Mouse (Mus musculus): ENCODE results near the gene Ccl3. TPM values are rescaled to one million over a fixed set of nuclear protein-coding genes. Genes with fewer than 3 reads are reported as not detected.

Ccl3 gene
- polyA plus RNA-seq, 1 experiment from 2014 or later, result not detected

- no peak for ATAC-seq (ENCODE audit: insufficient number of reproducible peaks, insufficient read depth, low FRiP score, low TSS enrichment, low read depth)
- Histone ChIP-seq H3K27me3 (no peaks in the 10 kb centered on the region), H3K4me1 (replicated peaks) (no peaks in the 10 kb centered on the region), H3K9ac (replicated peaks) (no peak overlapping the region), H3K36me3 (no peaks in the 10 kb centered on the region), H3K4me3 (replicated peaks) (no peak overlapping the region), H3K4me2 (no peak overlapping the region), H3K9me3 (no peaks in the 10 kb centered on the region), H3K27ac (no peak overlapping the region)
- WGBS, result 89% methylated on average over 3 of the region's 3 CpGs
Observed at GRCm38 (mm10) chr11:83623586-83623985, 25.6 kb downstream of the Ccl3 start.

- Histone ChIP-seq H3K9ac (replicated peaks) (no peak overlapping the region), H3K4me1 (replicated peaks) (no peaks in the 10 kb centered on the region), H3K36me3 (no peaks in the 10 kb centered on the region), H3K4me3 (replicated peaks) (no peak overlapping the region), H3K27me3 (no peaks in the 10 kb centered on the region), H3K9me3 (no peaks in the 10 kb centered on the region), H3K27ac (no peak overlapping the region), H3K4me2 (no peak overlapping the region)
- no peak for ATAC-seq (ENCODE audit: insufficient number of reproducible peaks, insufficient read depth, low FRiP score, low TSS enrichment, low read depth)
- WGBS, result 93% methylated on average over 1 of the region's 1 CpGs
Observed at GRCm38 (mm10) chr11:83619037-83619436, 30.1 kb downstream of the Ccl3 start.

GRCm38 (mm10) chr11:83618238-83618637 lies 30.9 kb downstream of the Ccl3 start:
- Histone ChIP-seq H3K27ac (no peak overlapping the region), H3K4me2 (no peak overlapping the region), H3K36me3 (no peaks in the 10 kb centered on the region), H3K4me3 (replicated peaks) (no peak overlapping the region), H3K27me3 (no peaks in the 10 kb centered on the region), H3K9me3 (no peaks in the 10 kb centered on the region), H3K4me1 (replicated peaks) (no peaks in the 10 kb centered on the region), H3K9ac (replicated peaks) (no peak overlapping the region)
- no peak for ATAC-seq (ENCODE audit: insufficient number of reproducible peaks, insufficient read depth, low FRiP score, low TSS enrichment, low read depth)
- 75% methylated on average over 5 of the region's 5 CpGs for WGBS

GRCm38 (mm10) chr11:83616586-83616985 lies 32.6 kb downstream of the Ccl3 start:
- Histone ChIP-seq H3K27ac (no peak overlapping the region), H3K4me1 (replicated peaks) (no peaks in the 10 kb centered on the region), H3K36me3 (no peaks in the 10 kb centered on the region), H3K4me3 (replicated peaks) (no peak overlapping the region), H3K9me3 (no peaks in the 10 kb centered on the region), H3K4me2 (no peak overlapping the region), H3K9ac (replicated peaks) (no peak overlapping the region), H3K27me3 (no peaks in the 10 kb centered on the region)
- no peak for ATAC-seq (ENCODE audit: insufficient number of reproducible peaks, insufficient read depth, low FRiP score, low TSS enrichment, low read depth)
- 84% methylated on average over 1 of the region's 1 CpGs for WGBS

- no peak for ATAC-seq (ENCODE audit: insufficient number of reproducible peaks, insufficient read depth, low FRiP score, low TSS enrichment, low read depth)
- H3K4me2 ChIP-seq, result no peak overlapping the region
Observed at GRCm38 (mm10) chr11:83610900-83611299, 38.3 kb downstream of the Ccl3 start.

GRCm38 (mm10) chr11:83606396-83606795 lies 42.8 kb downstream of the Ccl3 start:
- H3K9me3 ChIP-seq, result no peaks in the 10 kb centered on the region
- no peak overlapping the region for H3K4me2 ChIP-seq
- H3K36me3 ChIP-seq, result no peaks in the 10 kb centered on the region
- H3K9ac ChIP-seq (replicated peaks), result no peak overlapping the region
- ATAC-seq (ENCODE audit: insufficient number of reproducible peaks, insufficient read depth, low FRiP score, low TSS enrichment, low read depth), result no peak
- H3K4me1 ChIP-seq (replicated peaks), result no peaks in the 10 kb centered on the region
- H3K4me3 ChIP-seq (replicated peaks), result no peak overlapping the region
- 61% methylated on average over 1 of the region's 1 CpGs for WGBS
- H3K27ac ChIP-seq, result no peak overlapping the region
- H3K27me3 ChIP-seq, result no peaks in the 10 kb centered on the region

More at GRCm38 (mm10) chr11:83610900-83611299, 38.3 kb downstream of the Ccl3 start:
- no peak overlapping the region for H3K9ac ChIP-seq (replicated peaks)
- 87% methylated on average over 2 of the region's 2 CpGs for WGBS
- no peaks in the 10 kb centered on the region for H3K27me3 ChIP-seq
- H3K4me3 ChIP-seq (replicated peaks), result no peak overlapping the region
- no peaks in the 10 kb centered on the region for H3K9me3 ChIP-seq
- H3K4me1 ChIP-seq (replicated peaks), result no peaks in the 10 kb centered on the region
- H3K27ac ChIP-seq, result no peak overlapping the region
- no peaks in the 10 kb centered on the region for H3K36me3 ChIP-seq

GRCm38 (mm10) chr11:83605535-83605934 lies 43.6 kb downstream of the Ccl3 start:
- Histone ChIP-seq H3K36me3 (no peaks in the 10 kb centered on the region), H3K9ac (replicated peaks) (no peak overlapping the region), H3K4me2 (no peak overlapping the region), H3K27ac (no peak overlapping the region), H3K4me1 (replicated peaks) (no peaks in the 10 kb centered on the region), H3K27me3 (no peaks in the 10 kb centered on the region), H3K9me3 (no peaks in the 10 kb centered on the region), H3K4me3 (replicated peaks) (no peak overlapping the region)
- WGBS, result 89% methylated on average over 3 of the region's 3 CpGs
- ATAC-seq (ENCODE audit: insufficient number of reproducible peaks, insufficient read depth, low FRiP score, low TSS enrichment, low read depth), result no peak

GRCm38 (mm10) chr11:83604698-83605097 lies 44.5 kb downstream of the Ccl3 start:
- no peak overlapping the region for H3K9ac ChIP-seq (replicated peaks)
- no peaks in the 10 kb centered on the region for H3K4me1 ChIP-seq (replicated peaks)
- no peak overlapping the region for H3K4me3 ChIP-seq (replicated peaks)
- H3K4me2 ChIP-seq, result no peak overlapping the region
- H3K27ac ChIP-seq, result no peak overlapping the region
- ATAC-seq (ENCODE audit: insufficient number of reproducible peaks, insufficient read depth, low FRiP score, low TSS enrichment, low read depth), result no peak
- no peaks in the 10 kb centered on the region for H3K27me3 ChIP-seq
- WGBS, result 88% methylated on average over 4 of the region's 4 CpGs
- H3K36me3 ChIP-seq, result no peaks in the 10 kb centered on the region
- no peaks in the 10 kb centered on the region for H3K9me3 ChIP-seq

GRCm38 (mm10) chr11:83603399-83603798 lies 45.8 kb downstream of the Ccl3 start:
- ATAC-seq (ENCODE audit: insufficient number of reproducible peaks, insufficient read depth, low FRiP score, low TSS enrichment, low read depth), result no peak
- no peaks in the 10 kb centered on the region for H3K9me3 ChIP-seq
- no peak overlapping the region for H3K9ac ChIP-seq (replicated peaks)
- H3K27me3 ChIP-seq, result no peaks in the 10 kb centered on the region
- H3K4me3 ChIP-seq (replicated peaks), result no peak overlapping the region
- WGBS, result 86% methylated on average over 3 of the region's 3 CpGs
- H3K36me3 ChIP-seq, result no peaks in the 10 kb centered on the region
- H3K4me1 ChIP-seq (replicated peaks), result no peaks in the 10 kb centered on the region
- no peak overlapping the region for H3K4me2 ChIP-seq
- H3K27ac ChIP-seq, result no peak overlapping the region

GRCm38 (mm10) chr11:83600576-83600975 lies 48.6 kb downstream of the Ccl3 start:
- ATAC-seq (ENCODE audit: insufficient number of reproducible peaks, insufficient read depth, low FRiP score, low TSS enrichment, low read depth), result no peak
- H3K4me2 ChIP-seq, result no peak overlapping the region
- no peak overlapping the region for H3K27ac ChIP-seq
- 77% methylated on average over 2 of the region's 2 CpGs for WGBS
- no peaks in the 10 kb centered on the region for H3K27me3 ChIP-seq
- no peak overlapping the region for H3K4me3 ChIP-seq (replicated peaks)
- no peaks in the 10 kb centered on the region for H3K9me3 ChIP-seq
- H3K4me1 ChIP-seq (replicated peaks), result no peaks in the 10 kb centered on the region
- no peak overlapping the region for H3K9ac ChIP-seq (replicated peaks)
- no peaks in the 10 kb centered on the region for H3K36me3 ChIP-seq

GRCm38 (mm10) chr11:83598991-83599390 lies 50.2 kb downstream of the Ccl3 start:
- no peaks in the 10 kb centered on the region for H3K9me3 ChIP-seq
- no peak overlapping the region for H3K4me3 ChIP-seq (replicated peaks)
- no peak overlapping the region for H3K9ac ChIP-seq (replicated peaks)
- WGBS, result 85% methylated on average over 3 of the region's 3 CpGs
- H3K4me2 ChIP-seq, result no peak overlapping the region
- no peak overlapping the region for H3K27ac ChIP-seq
- ATAC-seq (ENCODE audit: insufficient number of reproducible peaks, insufficient read depth, low FRiP score, low TSS enrichment, low read depth), result no peak
- no peaks in the 10 kb centered on the region for H3K27me3 ChIP-seq
- H3K4me1 ChIP-seq (replicated peaks), result no peaks in the 10 kb centered on the region
- H3K36me3 ChIP-seq, result no peaks in the 10 kb centered on the region

GRCm38 (mm10) chr11:83598207-83598837 lies 50.8 kb downstream of the Ccl3 start:
- Histone ChIP-seq H3K4me3 (replicated peaks) (no peak overlapping the region), H3K36me3 (no peaks in the 10 kb centered on the region), H3K4me1 (replicated peaks) (no peaks in the 10 kb centered on the region), H3K9ac (replicated peaks) (no peak overlapping the region), H3K27ac (no peak overlapping the region), H3K27me3 (no peaks in the 10 kb centered on the region), H3K9me3 (no peaks in the 10 kb centered on the region), H3K4me2 (no peak overlapping the region)
- no peak for ATAC-seq (ENCODE audit: insufficient number of reproducible peaks, insufficient read depth, low FRiP score, low TSS enrichment, low read depth)
- 69% methylated on average over 3 of the region's 3 CpGs for WGBS
